Mouse (Mus musculus): ENCODE results near the gene Tmem239.

- TF ChIP-seq CTCF (IDR thresholded peaks at IDR 0.05), result no peak
- no peak for TF ChIP-seq EP300 (IDR thresholded peaks at IDR 0.05)
Measured at GRCm38 (mm10) chr2:130439840-130440480, 33.7 kb downstream of the Tmem239 start.
